Mouse (Mus musculus): ENCODE measurements around the gene March4.

March4 gene

DNA sequence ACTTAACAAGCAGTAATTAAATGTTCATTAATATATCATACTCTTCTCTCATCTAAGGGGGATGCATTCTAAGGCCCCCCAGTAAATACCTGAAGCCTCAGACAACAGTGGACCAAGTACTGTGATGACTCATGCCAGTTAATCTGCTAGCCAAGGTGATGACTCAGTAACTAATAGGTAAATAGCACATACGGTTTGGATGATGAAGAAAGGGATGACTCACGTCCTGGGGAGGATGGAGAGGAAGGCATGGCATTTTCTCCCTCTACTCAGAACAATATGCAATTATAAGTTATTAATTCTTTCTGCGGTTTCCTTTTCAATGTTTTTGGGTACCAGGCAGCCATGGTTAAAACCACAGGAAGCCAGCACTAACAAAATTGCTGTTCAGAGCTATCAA lies 87.0 kb downstream of the March4 start:
- no peak for DNase-seq (ENCODE audit: low spot score)

DNA sequence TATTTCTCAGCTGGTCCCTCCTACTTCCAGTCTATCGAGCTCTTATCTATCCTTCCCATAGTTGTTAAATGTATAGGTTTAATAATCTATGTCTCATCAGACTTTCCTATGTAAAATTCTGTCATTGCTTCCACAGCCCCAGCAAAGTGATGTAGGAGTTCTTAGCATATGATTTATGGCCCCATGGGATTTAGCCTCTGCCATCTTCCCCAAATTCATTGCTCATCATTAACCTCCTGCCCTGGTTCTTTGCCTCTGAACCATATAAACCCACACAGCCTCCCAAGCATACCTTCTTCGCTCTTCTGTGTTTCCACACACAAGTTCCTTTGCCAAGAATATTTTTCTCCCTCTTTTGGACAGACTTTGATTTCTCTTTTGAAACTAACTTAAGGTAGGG lies 94.0 kb downstream of the March4 start:
- DNase-seq (ENCODE audit: low spot score) = no peak

DNA sequence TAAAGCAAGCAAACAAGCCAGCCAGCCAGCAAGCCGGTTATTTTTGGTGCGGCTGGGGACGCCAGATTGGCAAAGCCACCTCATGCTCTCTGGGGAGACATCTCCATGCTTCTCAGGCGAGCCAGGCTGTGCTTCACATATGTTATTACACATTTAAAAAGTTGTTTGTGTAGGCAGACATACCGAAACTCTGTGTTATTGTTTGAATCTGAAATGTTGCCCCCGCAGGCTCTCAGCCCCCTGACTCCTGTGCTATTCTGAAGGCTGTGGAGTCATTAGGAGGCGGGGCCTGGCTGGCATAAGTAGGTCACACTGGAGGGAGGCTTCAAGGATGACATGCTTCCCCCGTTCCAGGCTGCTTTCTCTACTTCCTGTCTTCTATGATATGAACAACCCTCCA lies 97.6 kb downstream of the March4 start:
- no peak for DNase-seq (ENCODE audit: low spot score)

DNA sequence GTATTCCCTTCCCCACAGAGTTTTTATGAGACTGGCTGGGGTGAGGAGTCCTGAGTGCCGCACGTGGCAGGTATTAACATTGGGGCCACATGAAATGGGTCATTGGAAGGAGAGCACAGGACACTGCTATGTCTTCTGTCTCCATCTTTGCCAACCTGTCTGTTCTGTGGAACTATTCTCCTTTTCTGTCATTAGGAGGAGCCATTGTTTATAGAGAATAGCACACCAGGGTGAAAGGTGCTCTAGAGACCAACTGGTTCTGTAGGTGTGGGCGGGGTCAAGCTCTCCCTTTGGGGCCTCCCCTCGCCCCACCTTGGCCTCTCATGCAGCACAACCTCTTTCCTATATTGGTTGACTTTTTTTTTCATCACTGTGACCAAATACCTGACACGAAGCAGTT lies 99.8 kb downstream of the March4 start:
- DNase-seq (ENCODE audit: low spot score) = no peak

DNA sequence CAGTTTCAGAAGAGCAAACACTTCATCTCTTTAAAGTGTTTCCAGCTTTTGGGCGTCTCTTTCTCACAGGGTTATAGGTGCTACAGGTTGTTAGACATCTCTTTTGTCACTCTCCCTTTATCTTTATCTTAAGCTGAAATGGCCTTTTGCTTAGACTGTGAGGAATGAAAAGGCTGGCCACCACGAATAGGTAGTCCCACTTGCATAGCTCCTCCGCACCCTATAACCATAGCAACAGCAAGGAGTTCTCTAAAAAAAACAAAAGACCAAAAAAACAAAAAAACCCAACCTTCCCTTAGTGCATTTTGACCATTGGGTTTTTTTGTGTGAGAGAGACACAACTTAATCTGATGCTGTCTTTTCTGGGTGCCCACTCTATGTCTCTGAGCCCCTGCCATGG lies 102.2 kb downstream of the March4 start:
- DNase-seq (ENCODE audit: low spot score) = no peak

DNA sequence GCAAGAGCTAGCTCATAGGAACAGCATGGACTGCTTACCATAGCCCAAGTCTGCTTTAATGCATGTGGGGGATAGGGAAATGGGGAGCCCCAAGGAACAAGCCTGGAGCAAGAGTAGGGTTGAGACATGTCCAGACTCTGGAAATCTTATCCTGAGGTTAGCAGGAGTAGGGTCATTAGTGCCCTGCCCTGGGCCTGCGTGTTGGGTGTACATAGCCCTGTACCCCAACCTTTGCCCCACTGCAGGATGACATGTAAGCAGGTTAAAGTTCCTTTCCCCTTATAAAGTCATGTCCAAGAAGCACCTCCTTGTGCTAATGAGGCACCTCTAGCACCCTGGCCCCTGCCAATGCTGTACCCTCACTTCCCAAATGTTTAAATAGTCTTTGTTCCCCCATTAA lies 104.2 kb downstream of the March4 start:
- no peak for DNase-seq (ENCODE audit: low spot score)

DNA sequence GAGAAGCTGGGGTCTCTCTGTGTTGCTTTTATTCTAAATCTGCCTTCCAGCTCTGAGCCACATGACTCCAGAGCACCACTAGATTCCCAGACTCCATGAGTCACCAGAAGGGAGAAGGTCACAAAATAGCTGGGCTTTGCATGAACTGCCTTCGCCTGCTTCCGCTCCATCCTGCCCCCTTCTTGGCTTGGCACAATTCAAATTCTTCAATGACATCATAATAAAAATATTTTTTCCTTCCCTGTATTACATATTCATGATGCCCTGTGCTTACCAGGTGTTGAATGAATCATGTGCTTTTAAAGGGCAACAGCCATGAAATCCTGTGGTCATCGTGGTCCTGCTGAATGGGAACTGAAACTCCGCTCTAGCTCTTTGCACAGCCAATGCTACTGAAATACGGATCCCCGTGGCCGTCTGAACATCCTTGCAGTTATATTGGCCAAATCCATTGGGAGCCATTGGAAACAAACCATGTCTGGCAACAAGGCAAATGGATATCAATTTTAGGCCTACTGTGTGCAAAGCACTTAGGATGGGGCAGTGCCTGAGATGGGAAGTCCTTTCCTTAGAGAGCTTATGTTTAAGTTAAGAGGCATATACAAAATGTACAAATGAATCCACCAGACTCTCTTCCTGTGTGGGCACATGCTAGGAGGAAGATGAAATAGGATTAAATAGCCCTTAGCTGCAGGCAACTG lies 107.5 kb downstream of the March4 start:
- no peak for DNase-seq (ENCODE audit: low spot score)

DNA sequence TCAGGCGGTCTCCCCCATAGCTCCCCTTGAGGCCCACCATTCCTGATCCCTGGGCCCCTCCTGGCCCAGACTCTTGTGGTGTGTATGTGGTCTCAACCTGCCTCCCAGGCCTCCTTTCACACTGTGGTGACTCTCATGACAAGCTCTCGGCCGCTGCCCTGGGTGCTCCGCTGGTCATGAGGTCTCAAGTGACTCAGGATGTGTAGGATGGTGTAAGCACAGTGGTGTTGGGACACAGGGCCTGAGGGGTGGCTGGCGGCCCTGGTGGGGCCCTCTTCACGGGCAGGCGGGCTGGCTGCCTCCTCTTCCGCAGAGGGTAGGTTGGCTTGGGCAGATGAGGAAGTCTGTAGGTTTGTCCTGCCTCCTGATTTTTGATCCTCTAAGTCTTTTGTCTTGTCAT lies 108.2 kb downstream of the March4 start:
- DNase-seq (ENCODE audit: low spot score) = no peak

DNA sequence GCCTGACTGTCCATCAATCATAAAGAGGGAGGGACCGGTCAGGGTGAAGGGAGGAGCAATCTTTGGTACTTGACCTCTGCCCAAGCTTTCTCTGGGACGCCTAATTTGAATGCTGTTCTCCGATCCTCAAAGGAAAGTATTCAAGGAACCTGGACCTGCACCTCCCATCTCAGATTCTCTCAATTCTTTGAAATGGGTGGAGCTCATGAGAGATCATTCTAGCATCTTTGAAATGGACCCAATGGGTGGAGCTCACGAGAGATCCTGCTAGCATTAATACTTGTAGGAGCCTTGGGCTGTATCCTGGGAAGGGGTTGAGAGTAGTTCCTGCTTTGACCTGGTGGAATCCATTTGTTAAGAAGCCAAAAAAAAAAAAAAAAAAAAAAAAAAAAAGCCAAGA lies 110.3 kb downstream of the March4 start:
- no peak for DNase-seq (ENCODE audit: low spot score)

DNA sequence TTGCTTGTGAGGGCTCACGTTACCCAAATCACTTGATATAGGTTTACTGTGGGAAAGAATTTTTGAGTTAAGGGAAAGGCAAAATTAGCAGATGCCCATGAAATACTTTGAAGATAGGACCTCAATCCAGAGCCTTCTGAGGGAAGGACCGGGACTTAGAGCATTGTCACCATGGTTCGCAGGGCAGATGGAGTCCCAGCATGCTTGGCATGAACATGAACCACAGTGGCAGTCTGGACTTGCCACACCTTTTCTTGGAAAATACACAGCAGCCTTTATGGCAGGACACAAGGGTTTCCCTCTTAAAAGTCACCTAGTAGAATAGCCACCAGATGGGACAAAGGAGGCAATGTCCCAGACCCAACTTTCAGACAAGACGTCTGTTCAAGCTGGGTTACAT lies 114.6 kb downstream of the March4 start:
- DNase-seq (ENCODE audit: low spot score) = no peak

DNA sequence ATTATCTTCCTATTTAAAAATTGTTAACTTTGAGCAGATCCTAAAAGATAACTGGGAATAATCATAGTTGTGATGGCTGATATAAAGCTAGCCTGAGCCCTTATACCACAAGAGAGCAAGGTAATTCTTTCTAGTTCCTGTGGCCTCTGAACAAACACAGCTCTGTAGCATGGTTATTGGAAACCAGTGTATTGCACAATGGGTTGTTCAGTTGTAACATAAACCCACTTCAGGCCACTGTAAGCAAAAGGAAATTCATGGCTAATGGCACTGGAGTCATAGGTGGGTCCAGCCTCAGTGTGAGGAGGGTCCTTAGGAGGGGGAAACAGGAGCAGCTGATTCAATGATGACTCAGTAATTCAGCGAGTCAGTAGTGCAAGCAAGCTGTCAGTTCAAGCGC lies 116.5 kb downstream of the March4 start:
- no peak for DNase-seq (ENCODE audit: low spot score)

DNA sequence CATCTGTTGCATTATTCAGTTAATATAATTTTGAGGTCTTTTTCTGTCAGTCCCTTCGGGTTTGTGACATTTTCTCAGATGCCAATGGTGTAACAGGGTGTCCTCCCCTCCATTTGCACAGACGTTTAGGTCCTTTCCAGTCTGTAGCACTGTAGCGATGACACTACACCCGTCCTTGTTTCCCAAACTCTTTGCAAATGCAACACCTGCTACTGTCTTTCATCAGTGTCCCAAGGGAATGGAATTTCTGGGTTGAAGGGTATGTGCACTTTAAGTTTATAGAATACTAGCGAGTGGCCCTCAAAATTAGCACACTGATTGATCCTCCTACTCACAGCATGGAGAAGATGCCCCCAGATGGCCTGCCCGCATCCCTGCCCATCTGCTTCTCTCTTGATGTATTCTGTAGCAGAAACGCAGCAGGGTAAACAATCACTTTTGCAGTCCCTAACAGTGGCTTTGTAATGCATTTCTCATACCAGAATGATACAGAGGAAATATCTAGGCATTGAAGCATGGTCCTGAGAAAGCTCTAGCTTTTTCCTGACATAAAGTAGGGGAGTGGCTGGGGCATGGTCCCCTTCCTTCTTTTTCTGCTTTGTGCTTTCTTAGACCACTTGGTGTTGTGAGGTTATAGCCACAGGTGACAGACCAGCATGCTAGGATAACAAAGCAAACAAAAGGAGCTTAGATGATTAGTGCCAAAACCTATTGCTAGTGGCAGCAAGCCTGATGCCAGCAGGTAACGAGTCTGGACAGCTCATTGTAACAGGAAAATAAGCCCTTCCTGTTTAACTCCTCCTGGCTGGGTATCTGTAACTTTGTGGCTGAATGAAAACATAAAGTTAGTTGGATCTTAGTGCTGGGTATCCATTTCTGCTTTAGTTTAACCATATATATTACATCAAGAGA lies 117.7 kb downstream of the March4 start:
- DNase-seq (ENCODE audit: low spot score) = no peak

DNA sequence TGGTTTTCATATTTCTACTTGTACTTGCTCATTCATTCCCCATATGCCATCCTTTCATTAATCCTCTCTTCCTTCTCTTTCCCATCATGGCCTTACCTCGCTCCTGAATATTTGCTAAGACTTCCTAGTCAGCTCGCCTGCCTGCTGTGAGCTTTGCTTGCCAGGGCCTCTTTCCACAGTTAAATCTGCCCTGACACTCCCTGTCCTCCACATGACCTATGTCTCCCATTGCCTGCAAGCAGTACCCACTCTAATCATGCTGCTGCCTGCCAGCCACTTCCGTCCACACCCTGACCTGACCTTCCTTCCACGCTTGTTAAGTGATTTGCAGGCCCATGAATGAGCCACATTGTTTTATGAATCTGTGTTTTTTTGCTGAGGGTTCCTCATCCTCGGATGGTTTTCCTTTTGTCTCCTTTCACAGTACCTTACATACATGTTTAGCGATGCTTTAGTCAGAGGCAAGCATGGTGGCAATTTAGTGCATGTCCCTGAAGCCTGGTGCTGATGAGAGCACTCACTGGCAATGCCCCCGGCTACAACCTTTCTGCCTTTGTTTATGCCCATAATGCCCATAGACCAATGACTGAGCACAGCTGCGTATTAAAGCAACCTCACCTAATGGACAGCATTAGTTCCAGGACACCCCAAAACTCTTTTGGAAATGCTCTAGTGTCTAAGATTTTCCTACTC lies 122.0 kb downstream of the March4 start:
- DNase-seq (ENCODE audit: low spot score) = peak; percentile 14

DNA sequence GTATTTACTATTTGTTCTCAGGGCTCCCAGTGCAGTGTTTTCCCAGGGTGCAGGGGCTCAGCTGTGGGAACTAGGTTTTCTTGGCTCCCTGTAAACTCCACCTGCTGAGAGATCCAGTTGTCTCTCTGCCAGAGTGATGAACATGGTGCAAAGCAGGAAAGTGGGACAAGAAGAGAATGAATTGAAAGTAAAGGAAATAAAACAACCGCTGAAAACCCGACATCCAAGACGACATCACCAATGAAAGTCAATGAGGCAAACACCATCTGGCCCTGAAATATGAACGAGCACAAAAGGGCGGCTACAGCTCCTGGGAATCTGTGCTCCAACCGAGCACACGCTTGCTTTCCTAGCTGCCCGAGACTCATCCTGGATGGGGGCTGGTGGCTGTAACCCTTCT lies 122.6 kb downstream of the March4 start:
- DNase-seq (ENCODE audit: low spot score) = no peak

DNA sequence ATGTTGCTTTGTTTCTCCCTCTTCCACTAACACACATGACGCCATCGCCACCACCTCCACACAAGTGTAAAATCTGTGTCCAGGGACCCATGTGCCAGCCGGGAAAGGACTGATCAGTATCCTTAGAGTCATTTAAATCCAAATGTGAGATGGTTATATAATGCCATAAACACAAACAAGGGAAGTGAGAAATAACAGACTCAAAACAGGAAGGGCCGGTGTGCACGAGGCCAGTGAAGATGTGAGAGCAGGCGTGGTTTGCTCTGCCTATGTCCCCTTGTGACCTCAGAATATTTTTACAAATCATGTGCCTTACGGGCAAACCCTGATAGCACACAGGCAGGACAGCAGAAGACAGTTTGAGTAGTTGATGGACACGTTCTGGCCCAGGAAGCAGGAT lies 123.5 kb downstream of the March4 start:
- DNase-seq (ENCODE audit: low spot score) = no peak

DNA sequence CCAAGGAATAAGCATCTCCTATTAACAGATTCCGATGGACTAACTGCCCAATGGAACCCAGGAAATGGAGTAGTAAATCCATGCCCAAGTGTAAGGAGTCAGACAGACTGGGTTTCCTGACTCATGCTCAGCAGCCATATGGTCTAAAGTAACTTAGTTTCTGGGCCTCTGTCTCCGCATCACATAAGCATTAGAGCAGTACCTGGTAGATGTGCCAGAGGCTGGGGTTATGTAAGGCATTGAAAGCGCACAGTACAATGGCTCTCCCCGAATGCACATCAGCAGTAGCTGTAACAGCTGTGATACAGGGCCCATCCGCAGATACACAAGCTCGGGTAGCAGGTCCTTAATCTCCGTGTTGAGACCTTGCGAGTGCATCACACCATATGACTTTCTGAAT lies 125.6 kb downstream of the March4 start:
- no peak for DNase-seq (ENCODE audit: low spot score)

DNA sequence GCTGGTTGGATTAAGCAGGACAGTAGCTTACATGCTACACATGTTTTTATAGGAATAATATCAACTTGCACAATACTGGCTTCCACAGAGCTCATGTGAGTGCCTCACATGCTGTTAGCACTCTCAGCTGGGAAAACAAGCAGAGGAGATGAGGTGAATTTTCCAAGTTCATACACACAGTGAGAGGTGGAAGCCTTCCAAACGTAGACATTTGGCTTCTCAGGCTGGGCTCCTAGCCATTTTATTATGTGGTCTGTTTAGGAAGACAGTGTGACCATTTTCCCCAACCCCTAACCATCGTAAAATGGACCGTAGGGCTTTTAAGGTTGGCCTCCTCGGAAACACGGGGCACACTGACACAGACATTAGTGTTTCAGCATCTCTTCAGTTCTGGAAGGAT lies 126.8 kb downstream of the March4 start:
- DNase-seq (ENCODE audit: low spot score) = no peak

DNA sequence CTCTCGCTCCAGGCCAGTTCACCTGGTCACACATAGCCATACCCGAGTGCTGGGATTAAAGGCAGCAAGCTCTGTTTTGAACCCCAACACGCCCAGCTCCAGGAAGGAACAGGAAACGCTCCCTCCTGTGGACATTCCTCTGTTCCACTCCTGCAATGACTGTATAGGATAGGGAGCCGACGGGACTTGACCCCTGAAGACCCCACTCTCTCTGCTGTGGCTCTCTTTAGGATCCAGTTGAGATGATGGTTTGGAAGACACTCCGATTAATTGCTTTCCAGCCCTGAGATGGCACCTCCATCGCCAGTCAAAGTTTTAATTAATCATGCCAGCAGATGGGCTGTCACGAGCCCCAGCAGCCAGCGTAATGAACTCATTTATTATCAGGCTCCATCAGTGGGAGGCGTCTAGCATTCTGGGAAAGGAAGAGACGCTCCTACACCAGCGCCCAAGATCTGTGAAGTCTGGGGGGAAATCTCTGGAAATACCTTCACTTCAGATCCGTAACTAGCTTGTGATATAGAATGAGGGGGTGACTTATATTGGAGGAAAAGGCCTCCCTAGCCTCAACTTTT lies 130.1 kb downstream of the March4 start:
- no peak for DNase-seq (ENCODE audit: low spot score)

DNA sequence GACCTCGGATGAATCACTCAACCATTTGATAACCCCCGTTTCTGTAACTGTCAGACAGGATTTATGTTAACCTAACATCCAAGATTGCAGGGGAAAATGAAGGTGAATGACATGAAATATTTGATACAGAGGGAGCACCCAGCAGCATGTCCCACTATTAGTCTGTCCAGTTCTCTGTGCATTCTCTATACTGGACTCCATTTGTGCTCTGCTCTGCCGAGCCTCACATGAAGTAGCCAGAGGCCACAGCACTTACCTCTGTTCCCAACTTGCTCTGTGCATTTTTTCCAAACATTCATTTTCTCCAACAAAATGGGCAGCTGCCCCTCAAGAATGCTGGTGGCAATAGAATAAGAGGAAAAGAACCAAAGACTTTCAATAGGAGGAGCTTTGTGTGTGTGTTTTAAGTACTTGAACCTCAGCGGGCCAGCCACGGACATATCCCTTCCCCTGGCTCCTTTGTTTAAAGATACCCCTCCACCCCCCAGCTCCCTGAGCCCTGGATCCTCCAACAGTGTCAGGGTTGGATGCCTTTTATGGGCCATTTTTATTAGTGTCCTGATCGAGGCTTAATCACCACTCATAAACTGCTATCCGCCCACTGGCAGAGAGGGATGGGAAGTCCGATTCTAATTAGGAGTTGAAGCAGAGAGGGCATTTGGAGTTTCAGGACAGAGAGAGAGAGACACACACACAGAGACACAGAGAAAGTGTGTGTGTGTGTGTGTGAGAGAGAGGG lies 135.2 kb downstream of the March4 start:
- DNase-seq (ENCODE audit: low spot score) = no peak

DNA sequence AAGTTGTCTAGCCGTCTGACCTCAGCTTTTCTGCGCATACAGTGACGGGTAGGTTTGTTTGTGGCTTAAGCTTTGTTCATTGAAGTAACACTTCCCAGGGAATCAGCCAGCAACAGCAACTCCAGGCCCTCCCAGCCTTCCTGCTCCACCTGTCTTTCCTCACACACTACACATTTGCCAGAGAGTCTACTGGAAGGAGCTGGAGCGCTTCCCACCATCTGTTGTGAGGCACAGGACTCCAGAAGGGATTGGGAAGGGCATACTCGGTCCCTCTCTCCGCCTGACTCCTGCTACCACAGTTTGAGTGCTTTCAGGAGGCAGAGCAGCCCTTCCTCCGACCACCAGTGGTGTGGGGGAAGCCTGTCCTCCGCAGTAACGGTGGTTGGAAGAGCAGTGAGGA lies 136.1 kb downstream of the March4 start:
- no peak for DNase-seq (ENCODE audit: low spot score)

DNA sequence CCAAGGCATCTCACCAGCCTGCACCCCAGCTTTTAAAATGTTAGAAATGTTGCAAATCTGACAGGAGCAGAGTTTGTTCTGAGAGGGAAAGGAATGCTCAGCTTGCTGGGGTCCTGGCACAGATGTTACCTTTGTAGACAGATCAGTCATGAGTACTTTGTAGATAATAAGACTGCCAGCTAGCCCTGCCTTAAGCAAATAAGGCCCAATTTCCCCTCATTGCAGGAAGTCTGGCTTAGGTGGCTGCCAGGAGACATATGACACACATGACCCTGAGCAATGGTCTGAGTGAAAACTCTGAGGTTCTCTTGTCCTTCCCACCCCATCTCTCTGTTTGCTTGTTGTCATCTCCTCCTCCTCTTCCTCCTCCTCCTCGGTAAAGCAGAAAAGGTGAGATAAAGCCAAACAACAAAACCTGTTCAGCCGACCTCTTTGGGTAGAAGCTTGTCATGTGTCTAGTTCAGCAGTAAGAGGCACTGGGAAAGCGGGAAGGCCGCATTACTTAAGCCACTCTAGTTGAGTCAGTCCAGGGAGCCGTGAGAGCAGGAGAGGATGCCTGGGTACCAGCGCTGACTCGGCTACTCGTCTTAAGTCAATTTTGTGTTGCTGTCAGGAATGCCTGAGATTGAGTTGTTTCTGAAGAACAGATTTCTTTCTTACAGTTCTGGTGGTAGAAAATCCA lies 136.9 kb downstream of the March4 start:
- no peak for DNase-seq (ENCODE audit: low spot score)
